Mouse (Mus musculus): ENCODE measurements around the gene Gm37240. TPM values are rescaled to one million over a fixed set of nuclear protein-coding genes. Genes with fewer than 3 reads are reported as not detected.

The Gm37240 gene
- polyA plus RNA-seq, 1 experiment from 2014 or later = 1.1 TPM

DNA sequence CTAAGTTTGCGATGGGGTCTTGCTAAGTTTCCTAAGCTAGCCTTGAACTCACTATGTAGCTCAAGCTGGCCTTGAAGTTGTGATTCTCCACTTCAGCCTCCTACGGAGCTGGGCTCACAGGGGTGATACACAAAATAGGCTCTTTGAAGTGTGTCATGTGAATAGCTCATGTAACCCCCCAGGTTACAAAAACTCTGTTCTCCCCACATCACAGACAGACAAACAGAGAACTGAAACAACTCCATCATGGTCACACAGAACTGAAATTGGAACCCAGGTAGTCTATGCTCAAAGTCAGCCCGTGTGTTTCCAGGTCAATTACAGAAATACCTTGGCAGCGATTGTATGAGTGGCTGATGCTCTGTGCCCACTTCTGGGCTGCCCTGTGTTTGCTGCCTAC, 1164.6 kb downstream of the Gm37240 start:
- 94% methylated on average over 4 of the region's 4 CpGs for WGBS

DNA sequence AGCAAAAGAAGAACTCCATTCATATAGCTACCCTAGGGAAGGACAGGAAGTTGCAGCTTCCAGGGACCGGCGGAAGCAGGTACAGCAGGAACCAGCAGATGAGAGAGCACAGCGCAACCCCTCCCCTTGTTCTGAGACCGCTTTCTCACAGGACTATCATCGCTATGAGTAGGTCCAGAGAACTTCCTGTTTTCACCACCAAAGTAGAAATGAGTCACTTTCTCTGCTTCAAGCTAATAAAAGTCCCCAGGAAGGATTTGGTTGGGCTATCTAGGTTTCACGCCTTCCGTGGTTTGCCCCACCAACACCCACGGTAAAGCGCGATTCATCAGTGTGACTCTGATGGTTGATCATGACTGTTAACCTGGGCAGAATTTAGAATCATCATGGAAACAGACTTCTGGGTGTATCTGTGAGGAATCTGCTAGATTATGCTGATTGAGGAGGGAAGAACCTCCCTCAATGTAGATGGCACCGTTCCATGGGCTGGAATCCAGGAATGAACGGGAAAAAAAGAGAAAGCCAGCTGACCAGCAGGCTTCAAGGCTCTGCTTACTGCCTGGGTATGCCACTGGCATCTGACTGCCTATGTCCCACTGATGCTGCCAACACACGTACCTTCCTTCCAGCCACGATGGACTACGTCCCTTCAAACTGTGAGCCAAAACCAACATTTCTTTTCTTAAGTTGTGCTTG, 1172.1 kb downstream of the Gm37240 start:
- no peak overlapping the region for H3K4me2 ChIP-seq (replicated peaks)
- H3K9ac ChIP-seq = no peak overlapping the region
- ATAC-seq (ENCODE audit: low FRiP score, low read depth) = no peak
- 97% methylated on average over 15 of the region's 15 CpGs for WGBS
- 0 out of 2 replicates have a peak, but pooled peaks cover 4% of the 10 kb centered on the region for H3K9me3 ChIP-seq
- H3K27me3 ChIP-seq (replicated peaks) = no peaks in the 10 kb centered on the region
- no peak overlapping the region for H3K27ac ChIP-seq
- no peaks in the 10 kb centered on the region for H3K4me1 ChIP-seq
- H3K4me3 ChIP-seq = no peak overlapping the region
- H3K36me3 ChIP-seq = no peaks in the 10 kb centered on the region

More for the DNA sequence above, 1164.6 kb downstream of the Gm37240 start:
- Histone ChIP-seq H3K4me3 (no peak overlapping the region), H3K9me3 (no peaks in the 10 kb centered on the region), H3K4me1 (no peaks in the 10 kb centered on the region), H3K36me3 (no peaks in the 10 kb centered on the region), H3K27ac (no peak overlapping the region), H3K4me2 (replicated peaks) (no peak overlapping the region), H3K9ac (no peak overlapping the region), H3K27me3 (replicated peaks) (no peaks in the 10 kb centered on the region)
- no peak for ATAC-seq (ENCODE audit: low FRiP score, low read depth)

DNA sequence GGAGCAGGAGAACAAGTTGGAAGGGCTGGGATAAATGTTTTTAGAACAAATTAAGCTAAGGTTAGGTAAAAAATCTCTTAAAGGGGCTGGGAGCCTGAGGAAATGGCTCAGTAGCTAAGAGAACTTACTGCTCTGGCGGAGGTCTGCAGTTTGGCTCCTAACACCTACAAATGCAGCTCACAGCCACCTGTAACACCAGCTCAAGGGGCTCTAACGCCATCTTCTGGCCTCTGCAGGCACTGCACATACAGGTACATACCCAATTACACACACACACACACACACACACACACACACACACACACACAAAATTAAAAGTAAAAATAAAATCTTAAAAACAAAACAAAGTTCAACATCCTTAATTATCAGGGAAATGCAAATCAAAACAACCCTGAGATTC, 1174.4 kb downstream of the Gm37240 start:
- Histone ChIP-seq H3K27me3 (replicated peaks) (no peaks in the 10 kb centered on the region), H3K36me3 (no peaks in the 10 kb centered on the region), H3K9me3 (0 out of 2 replicates have a peak, but pooled peaks cover 4% of the 10 kb centered on the region), H3K9ac (no peak overlapping the region), H3K27ac (no peak overlapping the region), H3K4me1 (no peaks in the 10 kb centered on the region), H3K4me2 (replicated peaks) (no peak overlapping the region), H3K4me3 (no peak overlapping the region)
- 44% methylated on average over 2 of the region's 2 CpGs for WGBS
- ATAC-seq (ENCODE audit: low FRiP score, low read depth) = no peak

DNA sequence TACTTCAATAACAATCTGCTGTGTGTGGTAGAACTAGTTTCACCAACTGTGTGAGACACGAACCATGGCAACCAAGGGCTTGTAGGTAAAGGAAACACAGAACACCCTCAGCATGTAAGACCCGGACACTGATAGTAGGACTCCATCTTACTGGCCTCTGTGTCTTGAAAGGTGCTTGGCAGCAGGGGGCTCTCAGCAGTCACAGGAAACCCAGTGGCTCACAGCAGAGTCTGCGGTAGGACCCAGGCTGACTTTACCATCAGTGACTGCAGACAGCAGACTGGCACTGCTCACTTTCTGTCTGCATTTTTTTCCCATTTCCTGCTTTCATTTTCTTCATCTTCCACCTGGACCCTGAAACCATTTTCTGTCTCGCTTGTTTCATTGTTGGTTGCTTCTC, 1176.6 kb downstream of the Gm37240 start:
- no peaks in the 10 kb centered on the region for H3K36me3 ChIP-seq
- H3K9ac ChIP-seq = no peak overlapping the region
- ATAC-seq (ENCODE audit: low FRiP score, low read depth) = no peak
- 88% methylated on average over 4 of the region's 4 CpGs for WGBS
- peaks cover 10% of the 10 kb centered on the region; the same call in 1 of the 2 replicates for H3K9me3 ChIP-seq
- no peaks in the 10 kb centered on the region for H3K27me3 ChIP-seq (replicated peaks)
- H3K27ac ChIP-seq = no peak overlapping the region
- no peak overlapping the region for H3K4me3 ChIP-seq
- H3K4me1 ChIP-seq = no peaks in the 10 kb centered on the region
- no peak overlapping the region for H3K4me2 ChIP-seq (replicated peaks)

DNA sequence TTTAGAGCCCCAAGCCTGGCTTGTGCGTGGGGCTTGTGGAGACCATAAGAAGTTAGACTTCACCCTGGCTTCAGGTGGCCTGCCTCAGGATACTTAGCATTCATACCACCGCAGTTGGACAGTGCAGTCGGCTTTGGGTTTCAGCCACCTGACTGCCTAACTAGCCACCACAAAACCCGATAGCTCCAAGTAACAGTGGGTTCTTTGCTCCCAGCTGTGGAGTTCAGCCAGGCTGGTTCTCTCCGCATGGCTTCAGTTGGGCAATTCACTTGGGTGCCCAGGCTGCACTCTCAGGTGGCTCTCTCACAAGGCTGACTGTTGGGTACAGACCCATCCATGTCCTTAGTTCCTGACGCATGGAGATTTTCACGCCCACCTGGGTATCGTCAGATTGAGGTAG, 1177.4 kb downstream of the Gm37240 start:
- 92% methylated on average over 8 of the region's 8 CpGs for WGBS
- Histone ChIP-seq H3K27me3 (replicated peaks) (no peaks in the 10 kb centered on the region), H3K4me2 (replicated peaks) (no peak overlapping the region), H3K9ac (no peak overlapping the region), H3K4me1 (no peaks in the 10 kb centered on the region), H3K9me3 (peaks cover 5% of the 10 kb centered on the region; the same call in 1 of the 2 replicates), H3K36me3 (no peaks in the 10 kb centered on the region), H3K27ac (no peak overlapping the region), H3K4me3 (no peak overlapping the region)
- ATAC-seq (ENCODE audit: low FRiP score, low read depth) = no peak

DNA sequence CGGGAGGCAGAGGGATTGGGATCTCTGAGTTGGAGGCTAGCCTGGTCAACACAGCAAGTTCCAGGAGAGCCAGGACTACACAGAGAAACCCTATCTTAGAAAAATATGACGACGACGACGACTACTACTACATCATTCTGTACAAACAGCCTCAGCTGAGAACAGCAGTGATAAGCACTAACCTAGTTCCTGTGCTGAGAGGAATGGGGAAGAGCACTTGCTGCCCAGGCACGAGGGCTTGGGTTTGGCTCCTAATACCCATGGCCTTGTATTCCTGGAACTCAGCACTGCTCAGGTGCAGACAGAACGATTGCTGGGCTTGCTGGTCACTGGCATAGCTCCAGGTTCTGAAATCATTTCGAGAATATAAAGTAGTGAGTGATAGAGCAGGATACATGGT, 1178.2 kb downstream of the Gm37240 start:
- no peak overlapping the region for H3K27ac ChIP-seq
- 89% methylated on average over 8 of the region's 8 CpGs for WGBS
- peaks cover 5% of the 10 kb centered on the region; the same call in 1 of the 2 replicates for H3K9me3 ChIP-seq
- no peak for ATAC-seq (ENCODE audit: low FRiP score, low read depth)
- H3K4me1 ChIP-seq = no peaks in the 10 kb centered on the region
- H3K36me3 ChIP-seq = no peaks in the 10 kb centered on the region
- H3K4me2 ChIP-seq (replicated peaks) = no peak overlapping the region
- H3K27me3 ChIP-seq (replicated peaks) = no peaks in the 10 kb centered on the region
- H3K4me3 ChIP-seq = no peak overlapping the region
- no peak overlapping the region for H3K9ac ChIP-seq

DNA sequence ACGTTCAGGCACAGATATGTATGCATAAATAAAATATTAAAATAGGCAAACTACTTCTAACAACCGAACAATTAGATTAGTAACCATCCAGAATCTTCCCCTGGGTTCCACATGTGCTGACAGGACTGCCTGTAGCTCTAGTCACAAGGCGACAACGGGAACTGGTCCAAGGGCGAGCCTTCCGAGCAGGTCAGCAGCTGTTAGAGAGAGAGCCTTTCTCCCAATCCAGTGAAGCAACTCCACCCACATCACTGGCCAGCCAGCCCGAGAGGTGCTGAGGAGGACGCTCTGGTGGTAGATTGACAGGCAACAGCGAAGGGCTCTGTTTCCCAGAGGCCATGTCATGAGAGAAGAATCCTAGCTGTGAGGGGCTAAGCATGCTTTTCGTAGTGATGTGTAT, 1178.8 kb downstream of the Gm37240 start:
- H3K36me3 ChIP-seq = no peaks in the 10 kb centered on the region
- no peak overlapping the region for H3K9ac ChIP-seq
- peaks cover 5% of the 10 kb centered on the region; the same call in 1 of the 2 replicates for H3K9me3 ChIP-seq
- ATAC-seq (ENCODE audit: low FRiP score, low read depth) = no peak
- no peaks in the 10 kb centered on the region for H3K4me1 ChIP-seq
- H3K4me2 ChIP-seq (replicated peaks) = no peak overlapping the region
- no peak overlapping the region for H3K4me3 ChIP-seq
- WGBS = 87% methylated on average over 10 of the region's 10 CpGs
- no peak overlapping the region for H3K27ac ChIP-seq
- H3K27me3 ChIP-seq (replicated peaks) = no peaks in the 10 kb centered on the region

DNA sequence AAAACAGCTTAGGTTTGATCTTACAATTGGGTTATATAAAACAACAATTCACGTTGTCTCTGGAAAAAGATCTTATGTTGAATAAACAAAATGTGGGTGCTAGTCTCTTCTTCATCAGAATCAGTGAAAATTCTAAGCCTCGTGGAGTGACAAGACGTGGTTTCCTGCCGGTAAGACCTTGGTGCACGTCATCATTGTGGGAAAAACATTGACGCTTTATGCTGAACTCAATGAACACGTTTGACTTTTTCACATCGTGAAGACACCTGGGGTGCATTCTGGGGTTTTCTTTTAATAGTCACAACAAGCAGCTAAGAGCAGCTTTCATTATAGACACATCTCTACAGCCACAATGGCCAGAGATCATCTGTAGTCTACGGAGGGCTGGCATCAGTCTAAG, 1182.1 kb downstream of the Gm37240 start:
- Histone ChIP-seq H3K27me3 (replicated peaks) (no peaks in the 10 kb centered on the region), H3K4me3 (no peak overlapping the region), H3K36me3 (no peaks in the 10 kb centered on the region), H3K4me1 (0 out of 2 replicates have a peak, but pooled peaks cover 3% of the 10 kb centered on the region), H3K27ac (no peak overlapping the region), H3K4me2 (replicated peaks) (no peak overlapping the region), H3K9me3 (peaks cover 5% of the 10 kb centered on the region; the same call in 1 of the 2 replicates), H3K9ac (no peak overlapping the region)
- no peak for ATAC-seq (ENCODE audit: low FRiP score, low read depth)
- WGBS = 89% methylated on average over 9 of the region's 9 CpGs

DNA sequence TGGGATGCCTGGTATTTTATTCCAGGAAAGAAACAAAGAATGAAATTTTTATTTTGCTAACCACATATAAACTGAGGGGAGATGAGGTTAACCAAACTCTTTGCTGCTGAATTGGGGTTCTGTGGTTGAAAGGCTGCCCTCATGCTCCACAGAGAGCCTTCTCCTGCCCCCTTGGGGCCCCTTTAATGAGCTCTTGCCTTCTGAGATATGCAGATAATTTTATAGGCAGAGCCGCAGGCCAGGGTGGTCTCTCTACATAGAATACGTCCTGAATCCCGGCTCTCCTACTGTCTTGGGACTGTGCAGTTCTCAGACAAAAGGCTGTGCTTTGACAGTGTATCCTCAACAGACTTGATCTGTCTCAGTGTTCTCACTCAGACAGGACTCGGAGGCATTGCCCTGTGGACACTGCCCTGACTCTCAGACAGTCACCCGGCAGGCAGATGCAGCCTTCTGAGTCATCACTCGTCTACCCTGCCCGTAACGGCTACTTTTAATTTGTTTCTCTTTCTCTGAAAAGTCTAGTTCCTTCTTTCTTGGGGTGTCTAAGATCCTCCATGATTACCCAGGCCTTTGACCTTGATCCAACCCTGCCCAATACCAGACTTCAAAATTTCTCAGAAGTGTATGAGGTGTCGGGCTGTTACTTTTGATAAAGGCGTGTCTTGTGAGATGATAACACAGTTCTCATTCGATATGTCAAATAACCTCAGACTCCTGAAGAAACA, 1184.1 kb downstream of the Gm37240 start:
- no peak overlapping the region for H3K27ac ChIP-seq
- ATAC-seq (ENCODE audit: low FRiP score, low read depth) = no peak
- H3K36me3 ChIP-seq = no peaks in the 10 kb centered on the region
- peaks cover 5% of the 10 kb centered on the region; the same call in 1 of the 2 replicates for H3K9me3 ChIP-seq
- no peak overlapping the region for H3K9ac ChIP-seq
- WGBS = 80% methylated on average over 11 of the region's 11 CpGs
- 0 out of 2 replicates have a peak, but pooled peaks cover 3% of the 10 kb centered on the region for H3K4me1 ChIP-seq
- no peak overlapping the region for H3K4me3 ChIP-seq
- H3K4me2 ChIP-seq (replicated peaks) = no peak overlapping the region
- no peaks in the 10 kb centered on the region for H3K27me3 ChIP-seq (replicated peaks)

DNA sequence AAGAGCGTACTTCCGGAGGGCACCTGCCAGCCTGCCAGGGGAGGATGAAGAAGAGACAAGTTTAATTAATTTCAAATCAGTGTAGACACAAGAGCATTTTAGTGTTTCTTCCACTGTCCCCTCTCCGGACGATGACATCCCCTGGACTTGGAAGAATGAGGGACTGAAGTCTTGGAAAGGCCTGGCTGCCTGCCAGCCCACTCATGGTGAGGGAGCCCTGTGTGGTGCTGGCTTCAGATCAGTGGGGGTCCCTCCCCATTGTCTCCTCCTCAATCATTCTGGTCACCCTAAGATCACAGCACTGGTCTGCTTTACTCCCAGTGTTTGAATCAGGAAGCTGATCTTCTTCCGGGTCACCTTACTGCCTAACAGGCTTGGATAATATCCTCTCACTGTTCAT, 1185.4 kb downstream of the Gm37240 start:
- Histone ChIP-seq H3K9me3 (peaks cover 1% of the 10 kb centered on the region; the same call in 1 of the 2 replicates), H3K27ac (no peak overlapping the region), H3K4me2 (replicated peaks) (no peak overlapping the region), H3K4me1 (0 out of 2 replicates have a peak, but pooled peaks cover 3% of the 10 kb centered on the region), H3K36me3 (no peaks in the 10 kb centered on the region), H3K4me3 (no peak overlapping the region), H3K9ac (no peak overlapping the region), H3K27me3 (replicated peaks) (no peaks in the 10 kb centered on the region)
- ATAC-seq (ENCODE audit: low FRiP score, low read depth) = no peak
- 77% methylated on average over 5 of the region's 5 CpGs for WGBS

DNA sequence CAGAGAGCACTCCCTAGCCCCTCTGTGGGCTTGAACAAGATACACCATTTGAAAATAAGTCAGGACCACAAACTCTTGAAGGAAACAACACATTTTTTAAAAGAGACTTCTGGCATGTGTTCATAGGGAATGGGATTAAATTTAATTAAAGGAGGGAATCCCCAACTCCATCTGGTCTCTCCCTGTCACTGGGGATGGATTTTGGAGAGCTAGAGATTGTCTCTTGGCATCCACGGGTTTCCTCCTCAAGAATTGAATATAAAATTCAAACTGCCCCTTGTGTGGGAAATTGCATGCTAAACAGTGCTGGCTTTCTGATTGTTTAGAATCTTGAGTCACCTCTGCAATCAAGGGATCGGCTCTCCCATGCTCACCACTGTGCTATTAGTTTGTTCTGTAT, 1185.8 kb downstream of the Gm37240 start:
- no peaks in the 10 kb centered on the region for H3K9me3 ChIP-seq
- 0 out of 2 replicates have a peak, but pooled peaks cover 8% of the 10 kb centered on the region for H3K4me1 ChIP-seq
- ATAC-seq (ENCODE audit: low FRiP score, low read depth) = no peak
- H3K9ac ChIP-seq = no peak overlapping the region
- H3K27ac ChIP-seq = no peak overlapping the region
- H3K27me3 ChIP-seq (replicated peaks) = no peaks in the 10 kb centered on the region
- WGBS = 82% methylated on average over 2 of the region's 2 CpGs
- no peak overlapping the region for H3K4me2 ChIP-seq (replicated peaks)
- no peaks in the 10 kb centered on the region for H3K36me3 ChIP-seq
- no peak overlapping the region for H3K4me3 ChIP-seq

DNA sequence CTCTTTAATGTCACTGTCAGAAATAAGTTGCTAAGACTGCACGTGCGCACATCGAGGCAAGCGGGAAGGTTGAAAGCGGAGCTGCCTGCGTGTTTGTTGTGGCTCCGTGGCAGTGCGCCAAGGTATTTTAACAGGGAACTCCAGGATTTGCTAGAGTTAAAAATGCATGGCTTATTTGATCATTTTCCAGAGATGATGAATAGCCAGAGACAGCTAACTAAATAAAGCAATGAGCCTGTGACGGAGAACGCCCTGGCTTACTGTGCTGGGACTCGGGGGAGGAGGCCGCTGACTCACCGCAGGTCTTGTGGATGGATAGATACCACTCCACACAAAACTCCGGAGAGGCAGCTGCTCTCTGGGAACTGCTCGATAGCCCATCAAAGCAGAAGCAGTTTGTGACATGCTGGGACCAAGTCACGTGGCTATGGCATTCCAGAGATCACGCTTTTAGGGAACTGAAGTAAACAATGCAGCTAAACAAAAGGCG, 1190.8 kb downstream of the Gm37240 start:
- peak; percentile 42; the same call in 1 of the 2 replicates for ATAC-seq (ENCODE audit: low FRiP score, low read depth)
- Histone ChIP-seq H3K36me3 (no peaks in the 10 kb centered on the region), H3K27ac (no peak overlapping the region), H3K9ac (no peak overlapping the region), H3K9me3 (no peaks in the 10 kb centered on the region), H3K27me3 (replicated peaks) (no peaks in the 10 kb centered on the region), H3K4me3 (no peak overlapping the region), H3K4me2 (replicated peaks) (no peak overlapping the region), H3K4me1 (0 out of 2 replicates have a peak, but pooled peaks cover 5% of the 10 kb centered on the region)
- 56% methylated on average over 18 of the region's 18 CpGs for WGBS

Data from neural tube, embryonic 12.5 days (tissue).